Mouse (Mus musculus): ENCODE measurements around the gene Cd36. TPM values are rescaled to one million over a fixed set of nuclear protein-coding genes. Genes with fewer than 3 reads are reported as not detected.
"Not testable (repeated sequence)": the region's sequence is repeated elsewhere in the genome, so short reads cannot be mapped to it uniquely, and the experiment has no call there.

Cd36 gene
- polyA plus RNA-seq (2015; fragmentation: Nextera tagmentation; extraction: Ambion mirVana), result 9.8 and 11.4 TPM in 2 replicates

DNA sequence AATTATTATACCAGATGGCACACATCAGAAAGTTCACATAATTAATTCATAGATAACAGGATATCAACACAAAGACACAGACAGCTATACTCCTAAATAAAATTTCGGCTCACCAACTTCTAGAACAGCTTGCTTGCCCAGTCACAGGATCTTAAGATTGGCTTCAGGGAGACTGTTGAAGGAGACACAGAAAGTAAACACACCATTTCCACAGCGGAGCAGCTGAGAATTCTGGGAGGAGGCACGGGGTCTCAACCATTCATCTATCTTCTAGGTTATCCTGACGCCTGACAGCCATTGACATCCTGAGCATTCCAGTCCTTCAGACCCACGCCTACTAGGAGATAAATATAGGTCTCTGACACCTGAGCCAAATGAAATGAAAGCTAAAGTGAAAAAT is at the start of gene Cd36:
Gene Cd36 (minus strand): TSS at position 204 of the 400 bp plus-strand sequence.
- no peak within 1 kb of the TSS for H3K4me3 ChIP-seq
- H3K4me1 ChIP-seq, result no peaks in the 10 kb centered on the region
- WGBS, result 50% methylated on average over 5 of the region's 5 CpGs
- ATAC-seq (ENCODE audit: low FRiP score, low read depth), result no peak
- no peaks in the 10 kb centered on the region for H3K27me3 ChIP-seq
- no peaks in the 10 kb centered on the region for H3K9me3 ChIP-seq
- H3K9ac ChIP-seq, result no peak within 1 kb of the TSS
- H3K36me3 ChIP-seq, result no peaks in the 10 kb centered on the region
- H3K27ac ChIP-seq, result no peak within 1 kb of the TSS
- H3K4me2 ChIP-seq (replicated peaks), result no peak within 1 kb of the TSS

DNA sequence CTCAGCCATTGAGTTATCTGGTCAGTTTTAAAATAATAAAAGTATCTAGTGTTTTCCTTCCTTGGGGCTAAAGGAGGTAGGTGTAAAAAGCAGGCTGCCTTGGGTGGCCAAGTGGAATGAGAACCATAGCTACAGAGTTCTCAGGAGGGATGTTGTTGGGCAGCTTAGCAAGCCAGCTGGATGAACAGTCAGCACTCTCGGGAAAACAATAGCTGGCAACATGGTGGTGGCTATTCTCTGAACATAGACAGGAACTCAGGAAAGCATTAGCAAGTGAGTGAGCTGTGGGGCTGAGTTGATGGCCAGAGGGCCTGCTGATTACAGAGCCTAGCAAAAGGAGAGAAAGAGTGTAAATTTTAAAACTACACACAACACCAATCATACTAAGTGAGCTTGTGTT is 45.9 kb upstream of the Cd36 start:
- H3K9me3 ChIP-seq, result no peaks in the 10 kb centered on the region
- ATAC-seq (ENCODE audit: low FRiP score, low read depth), result no peak
- H3K4me3 ChIP-seq, result no peak overlapping the region
- H3K4me1 ChIP-seq, result no peaks in the 10 kb centered on the region
- 88% methylated on average over 1 of the region's 1 CpGs for WGBS
- H3K9ac ChIP-seq, result no peak overlapping the region
- no peak overlapping the region for H3K27ac ChIP-seq
- no peaks in the 10 kb centered on the region for H3K27me3 ChIP-seq
- H3K36me3 ChIP-seq, result no peaks in the 10 kb centered on the region
- H3K4me2 ChIP-seq (replicated peaks), result no peak overlapping the region

DNA sequence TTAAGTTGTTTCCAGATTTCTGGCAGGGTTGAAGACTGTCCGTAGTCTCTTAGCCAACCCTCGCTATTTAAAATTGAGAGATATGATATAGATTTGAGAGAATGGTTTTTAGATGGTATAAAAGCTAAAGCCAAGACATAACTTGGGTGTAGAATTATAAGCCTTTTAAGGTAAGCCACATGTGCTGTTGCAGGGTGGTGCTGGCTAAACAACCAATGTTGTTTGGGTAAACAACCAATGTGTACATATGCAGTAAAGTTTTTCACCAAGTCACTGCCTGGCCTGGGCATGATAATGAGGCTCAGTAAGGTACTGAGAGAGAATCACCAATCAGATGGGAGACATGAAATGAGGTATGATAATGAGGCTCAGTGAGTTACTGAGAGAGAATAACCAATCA is 43.0 kb upstream of the Cd36 start:
- H3K36me3 ChIP-seq; H3K9me3 ChIP-seq; H3K9ac ChIP-seq; H3K27ac ChIP-seq; H3K4me2 ChIP-seq (replicated peaks); ATAC-seq (ENCODE audit: low FRiP score, low read depth); H3K27me3 ChIP-seq; H3K4me3 ChIP-seq; H3K4me1 ChIP-seq: not testable (repeated sequence)
- 96% methylated on average over 2 of the region's 2 CpGs for WGBS

GRCm38 (mm10) chr5:17929006-17929567 is 40.5 kb upstream of the Cd36 start:
- no peak overlapping the region for H3K27ac ChIP-seq
- H3K36me3 ChIP-seq, result no peaks in the 10 kb centered on the region
- H3K9ac ChIP-seq, result no peak overlapping the region
- 35% methylated on average over 7 of the region's 7 CpGs for WGBS
- no peaks in the 10 kb centered on the region for H3K4me1 ChIP-seq
- no peak for ATAC-seq (ENCODE audit: low FRiP score, low read depth)
- H3K4me2 ChIP-seq (replicated peaks), result no peak overlapping the region
- no peaks in the 10 kb centered on the region for H3K27me3 ChIP-seq
- no peaks in the 10 kb centered on the region for H3K9me3 ChIP-seq
- no peak overlapping the region for H3K4me3 ChIP-seq

- WGBS, result 35% methylated on average over 4 of the region's 4 CpGs
- Histone ChIP-seq H3K36me3 (no peaks in the 10 kb centered on the region), H3K9me3 (no peaks in the 10 kb centered on the region), H3K9ac (no peak overlapping the region), H3K4me1 (no peaks in the 10 kb centered on the region), H3K27ac (no peak overlapping the region), H3K4me3 (no peak overlapping the region), H3K27me3 (no peaks in the 10 kb centered on the region), H3K4me2 (replicated peaks) (no peak overlapping the region)
- ATAC-seq (ENCODE audit: low FRiP score, low read depth), result no peak
These were observed 39.9 kb upstream of the Cd36 start for GRCm38 (mm10) chr5:17928471-17928870.

DNA sequence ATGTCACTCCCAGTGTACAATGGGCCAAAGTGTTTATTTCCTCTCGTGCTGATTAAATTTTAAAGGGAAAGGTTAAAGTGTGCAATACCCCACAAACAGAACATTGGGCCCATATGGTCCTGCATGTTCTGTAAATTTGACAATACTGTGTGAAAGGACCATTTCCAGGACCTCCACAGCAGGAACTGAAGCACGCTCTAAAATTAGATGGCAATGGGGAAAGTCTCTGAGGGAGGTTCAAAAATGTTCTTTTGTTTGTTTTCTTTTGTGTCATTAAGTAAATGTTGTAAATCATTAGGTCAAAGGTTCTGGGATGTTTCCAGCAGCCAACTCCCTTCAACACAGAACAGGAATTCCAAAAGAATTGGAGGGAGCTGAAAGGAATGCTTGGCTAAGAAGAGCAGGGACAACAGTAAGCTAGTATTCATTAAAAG is 35.5 kb upstream of the Cd36 start:
- no peak for ATAC-seq (ENCODE audit: low FRiP score, low read depth)
- no peak overlapping the region for H3K4me2 ChIP-seq (replicated peaks)
- no peaks in the 10 kb centered on the region for H3K27me3 ChIP-seq
- H3K4me1 ChIP-seq, result no peaks in the 10 kb centered on the region
- no peak overlapping the region for H3K27ac ChIP-seq
- WGBS, result 40% methylated on average over 2 of the region's 2 CpGs
- no peak overlapping the region for H3K9ac ChIP-seq
- no peaks in the 10 kb centered on the region for H3K9me3 ChIP-seq
- no peak overlapping the region for H3K4me3 ChIP-seq
- no peaks in the 10 kb centered on the region for H3K36me3 ChIP-seq

DNA sequence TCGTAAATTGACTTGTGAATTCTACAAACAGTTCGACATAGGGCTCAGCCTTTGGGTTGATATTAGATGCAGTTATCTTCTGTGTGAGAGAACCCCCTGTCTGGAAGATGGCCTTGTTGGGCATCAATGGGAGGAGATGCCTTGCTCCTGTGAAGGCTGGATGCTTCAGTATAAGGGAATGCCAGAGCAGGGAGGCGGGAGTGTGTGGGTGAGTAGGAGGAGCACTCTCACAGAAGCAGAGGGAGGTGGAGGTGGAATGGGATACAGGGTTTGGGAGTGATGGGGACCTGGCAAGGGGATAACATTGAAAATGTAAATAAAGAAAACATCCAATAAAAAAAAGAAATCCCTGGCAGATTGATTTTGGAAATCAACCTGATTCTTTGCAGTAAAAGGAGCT is 35.0 kb upstream of the Cd36 start:
- no peak for ATAC-seq (ENCODE audit: low FRiP score, low read depth)
- Histone ChIP-seq H3K9ac (no peak overlapping the region), H3K27me3 (no peaks in the 10 kb centered on the region), H3K4me3 (no peak overlapping the region), H3K36me3 (no peaks in the 10 kb centered on the region), H3K4me1 (no peaks in the 10 kb centered on the region), H3K4me2 (replicated peaks) (no peak overlapping the region), H3K9me3 (no peaks in the 10 kb centered on the region), H3K27ac (no peak overlapping the region)
- 84% methylated on average over 3 of the region's 3 CpGs for WGBS

- WGBS, result 78% methylated on average over 5 of the region's 5 CpGs
- H3K27ac ChIP-seq, result no peak overlapping the region
- ATAC-seq (ENCODE audit: low FRiP score, low read depth), result no peak
These were observed 30.4 kb upstream of the Cd36 start for GRCm38 (mm10) chr5:17918966-17919365.

DNA sequence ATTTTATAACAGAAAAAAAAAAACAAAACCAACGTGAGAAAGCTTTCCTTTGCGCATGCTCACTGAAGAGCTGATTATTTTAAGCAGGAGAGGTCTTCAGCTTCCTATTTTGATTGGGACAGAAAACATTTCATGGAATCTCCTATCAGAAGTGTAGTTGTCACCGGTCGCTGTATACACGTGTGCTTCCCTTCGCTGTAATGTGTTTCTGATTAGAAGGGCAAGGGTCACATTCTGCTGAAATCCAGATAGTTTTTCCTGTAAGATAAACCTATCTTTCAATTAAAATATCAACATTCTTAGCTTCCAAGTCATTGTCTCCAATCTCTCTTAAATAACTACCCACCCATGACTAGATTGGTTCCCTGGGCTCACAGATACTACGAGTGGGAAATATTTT is 16.2 kb upstream of the Cd36 start:
- WGBS, result 48% methylated on average over 7 of the region's 7 CpGs
- Histone ChIP-seq H3K9ac (no peak overlapping the region), H3K4me3 (no peak overlapping the region), H3K27me3 (no peaks in the 10 kb centered on the region), H3K4me2 (replicated peaks) (no peak overlapping the region), H3K36me3 (no peaks in the 10 kb centered on the region), H3K9me3 (no peaks in the 10 kb centered on the region), H3K4me1 (no peaks in the 10 kb centered on the region), H3K27ac (no peak overlapping the region)
- ATAC-seq (ENCODE audit: low FRiP score, low read depth), result no peak

More at GRCm38 (mm10) chr5:17918966-17919365, 30.4 kb upstream of the Cd36 start:
- no peak overlapping the region for H3K9ac ChIP-seq
- H3K27me3 ChIP-seq, result no peaks in the 10 kb centered on the region
- no peak overlapping the region for H3K4me2 ChIP-seq (replicated peaks)
- H3K4me3 ChIP-seq, result no peak overlapping the region
- H3K9me3 ChIP-seq, result no peaks in the 10 kb centered on the region
- no peaks in the 10 kb centered on the region for H3K4me1 ChIP-seq
- no peaks in the 10 kb centered on the region for H3K36me3 ChIP-seq

DNA sequence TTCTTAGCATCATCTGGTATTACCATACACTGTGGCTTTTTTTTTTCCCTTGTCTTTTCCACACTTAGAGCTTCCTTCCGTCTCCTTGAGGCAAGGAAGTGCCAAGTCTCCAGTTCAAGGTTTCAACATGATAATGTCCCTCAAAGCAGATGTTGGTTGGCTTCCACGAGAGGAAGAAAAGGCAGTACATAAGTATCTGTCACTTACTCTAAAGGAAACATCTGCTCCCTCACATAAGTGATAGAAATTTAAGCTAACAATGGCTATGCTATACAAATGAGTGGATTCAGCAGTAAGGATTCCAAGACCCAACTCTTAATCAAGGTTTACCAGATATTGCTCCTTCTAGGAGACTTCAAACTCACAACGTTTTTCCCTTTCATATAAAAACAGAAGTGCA is 10.3 kb upstream of the Cd36 start:
- H3K4me3 ChIP-seq, result no peak overlapping the region
- no peaks in the 10 kb centered on the region for H3K27me3 ChIP-seq
- no peaks in the 10 kb centered on the region for H3K4me1 ChIP-seq
- H3K36me3 ChIP-seq, result no peaks in the 10 kb centered on the region
- 53% methylated on average over 3 of the region's 3 CpGs for WGBS
- no peak for ATAC-seq (ENCODE audit: low FRiP score, low read depth)
- H3K9ac ChIP-seq, result no peak overlapping the region
- no peaks in the 10 kb centered on the region for H3K9me3 ChIP-seq
- H3K27ac ChIP-seq, result no peak overlapping the region
- H3K4me2 ChIP-seq (replicated peaks), result no peak overlapping the region

GRCm38 (mm10) chr5:17897641-17898040 is 9.0 kb upstream of the Cd36 start:
- not testable (repeated sequence) for H3K27ac ChIP-seq; H3K9me3 ChIP-seq; H3K4me2 ChIP-seq (replicated peaks); H3K27me3 ChIP-seq; ATAC-seq (ENCODE audit: low FRiP score, low read depth); H3K9ac ChIP-seq; H3K36me3 ChIP-seq; H3K4me3 ChIP-seq; H3K4me1 ChIP-seq
- WGBS, result 92% methylated on average over 5 of the region's 5 CpGs

DNA sequence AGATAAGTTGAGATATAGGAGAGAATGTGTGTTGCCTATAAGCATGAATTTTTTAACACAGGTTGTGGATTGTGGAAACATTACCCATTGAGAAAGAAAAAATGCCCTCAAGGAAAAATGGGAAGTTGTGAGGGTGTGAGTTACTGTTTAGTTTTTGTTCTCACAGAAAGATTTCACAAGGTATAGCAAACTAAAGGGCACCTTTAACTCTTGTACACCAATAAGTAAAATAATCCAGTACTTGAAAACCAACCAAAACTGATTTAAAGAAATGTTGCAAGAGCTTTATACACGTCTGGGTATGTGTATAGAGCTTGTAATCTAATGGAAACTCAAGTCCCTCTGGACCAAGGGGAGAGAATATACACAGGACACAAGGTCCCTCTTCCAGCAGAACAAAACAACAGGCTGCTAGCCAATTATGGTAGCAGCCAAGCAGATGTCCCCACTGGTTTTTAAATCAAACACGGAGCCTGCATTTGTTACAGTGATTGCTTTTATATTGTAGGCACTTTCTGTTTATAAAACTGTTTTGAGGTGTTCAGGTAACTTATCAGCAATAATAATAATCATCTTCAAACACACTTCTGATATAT is 5.1 kb upstream of the Cd36 start:
- ATAC-seq (ENCODE audit: low FRiP score, low read depth), result no peak
- Histone ChIP-seq H3K27me3 (no peaks in the 10 kb centered on the region), H3K4me3 (no peak overlapping the region), H3K4me2 (replicated peaks) (no peak overlapping the region), H3K36me3 (no peaks in the 10 kb centered on the region), H3K4me1 (no peaks in the 10 kb centered on the region), H3K27ac (no peak overlapping the region), H3K9me3 (no peaks in the 10 kb centered on the region), H3K9ac (no peak overlapping the region)
- WGBS, result 60% methylated on average over 2 of the region's 2 CpGs

DNA sequence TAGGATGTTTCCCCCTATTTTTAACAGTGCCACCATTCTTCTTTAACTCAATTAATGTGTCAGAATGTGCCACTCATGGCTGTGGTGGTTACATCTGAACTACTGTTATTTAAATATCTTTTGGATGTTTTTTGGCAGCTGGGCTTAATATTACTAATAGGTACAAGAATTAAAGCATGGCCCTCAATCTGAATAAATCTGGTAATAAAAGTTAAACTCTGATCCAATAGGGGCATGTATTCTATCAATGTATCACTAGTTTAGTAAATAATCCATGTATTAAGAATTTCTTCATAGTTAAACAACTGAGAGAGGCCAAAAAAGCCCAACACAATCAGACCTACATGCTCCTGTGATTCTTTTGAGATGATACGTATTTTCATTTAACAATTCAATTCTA is 690 bp upstream of the Cd36 start:
- H3K27ac ChIP-seq, result no peak overlapping the region
- no peak overlapping the region for H3K4me2 ChIP-seq (replicated peaks)
- no peaks in the 10 kb centered on the region for H3K27me3 ChIP-seq
- H3K9ac ChIP-seq, result no peak overlapping the region
- ATAC-seq (ENCODE audit: low FRiP score, low read depth), result no peak
- H3K9me3 ChIP-seq, result no peaks in the 10 kb centered on the region
- 88% methylated on average over 1 of the region's 1 CpGs for WGBS
- H3K4me3 ChIP-seq, result no peak overlapping the region
- no peaks in the 10 kb centered on the region for H3K36me3 ChIP-seq
- no peaks in the 10 kb centered on the region for H3K4me1 ChIP-seq

Measured in limb, embryonic 13.5 days (tissue).